Mouse (Mus musculus): ENCODE data around the gene Gm9837.

The Gm9837 gene

DNA sequence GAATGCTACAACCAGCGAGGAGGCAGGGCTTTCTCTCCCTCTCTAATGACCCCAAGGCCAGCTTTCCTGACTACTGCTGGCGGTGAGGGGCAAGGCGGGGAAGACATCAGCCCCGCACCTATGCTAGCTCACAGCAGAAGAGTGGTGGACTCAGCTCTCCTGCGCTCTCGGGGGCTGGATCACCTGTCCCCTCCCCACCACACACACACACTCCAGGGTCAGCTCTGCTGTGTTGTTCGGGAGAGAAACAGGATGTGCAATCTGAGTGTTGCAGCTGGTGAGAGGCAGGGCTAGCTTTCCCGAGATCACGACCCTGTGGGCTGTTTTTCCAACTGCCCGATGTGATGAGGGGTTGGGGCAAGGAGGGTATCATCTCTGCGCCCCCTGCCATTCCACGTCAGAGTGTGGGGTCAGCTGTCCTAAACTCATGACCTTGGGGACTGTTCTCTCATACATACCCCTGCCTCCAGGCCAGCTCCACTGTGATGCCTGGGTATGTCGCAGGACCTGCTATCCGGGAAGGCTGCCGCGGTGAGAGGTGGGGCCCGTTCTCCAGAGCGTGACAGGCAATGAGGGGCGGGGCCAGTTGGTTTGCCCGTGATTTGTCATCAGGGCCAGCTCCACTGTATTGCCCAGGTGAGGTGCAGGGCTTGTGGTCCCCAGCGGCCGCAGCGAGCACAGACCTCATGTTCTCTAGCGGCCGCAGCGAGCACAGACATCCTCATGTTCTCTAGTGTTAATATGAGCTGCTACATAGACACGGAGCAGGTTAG is 16.7 kb upstream of the Gm9837 start:
- no peak for DNase-seq (ENCODE audit: low spot score)

DNA sequence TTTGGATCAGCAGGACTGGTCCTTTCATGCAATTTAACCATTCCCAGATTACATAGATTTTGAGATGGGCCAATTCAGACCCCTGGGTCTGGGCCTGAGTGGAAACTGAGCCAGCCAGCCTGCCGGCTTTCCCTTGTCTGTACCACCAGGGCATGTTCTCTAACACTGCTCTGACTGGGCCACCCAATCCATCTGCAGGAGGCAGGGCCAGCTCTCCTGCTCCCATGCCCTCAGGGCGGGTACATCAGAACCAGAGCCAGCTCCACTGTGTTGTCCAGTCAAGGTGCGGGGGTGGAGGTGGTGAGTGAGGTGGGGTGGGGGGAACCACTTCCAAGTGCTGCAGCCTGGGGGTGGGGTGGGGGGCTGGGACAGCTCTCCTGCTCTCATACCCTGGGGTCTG is 16.1 kb upstream of the Gm9837 start:
- DNase-seq (ENCODE audit: low spot score) = no peak

DNA sequence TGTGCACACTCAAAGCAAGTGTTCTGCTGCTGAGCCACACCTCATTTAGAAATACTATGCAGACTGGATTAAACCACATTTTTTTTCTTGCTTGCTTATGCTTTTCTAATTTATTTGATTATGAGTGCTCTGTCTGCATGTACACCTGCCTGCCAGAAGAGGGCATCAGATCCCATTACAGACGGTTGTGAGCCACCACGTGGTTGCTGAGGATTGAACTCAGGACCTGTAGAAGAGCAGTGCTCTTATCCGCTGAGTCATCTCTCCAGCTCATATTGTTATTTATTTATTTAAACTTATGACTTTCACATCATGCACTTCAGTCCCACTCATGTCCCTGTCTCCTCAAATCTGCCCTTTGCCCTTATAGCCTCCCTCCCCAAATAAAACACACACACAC is 15.4 kb upstream of the Gm9837 start:
- no peak for DNase-seq (ENCODE audit: low spot score)

DNA sequence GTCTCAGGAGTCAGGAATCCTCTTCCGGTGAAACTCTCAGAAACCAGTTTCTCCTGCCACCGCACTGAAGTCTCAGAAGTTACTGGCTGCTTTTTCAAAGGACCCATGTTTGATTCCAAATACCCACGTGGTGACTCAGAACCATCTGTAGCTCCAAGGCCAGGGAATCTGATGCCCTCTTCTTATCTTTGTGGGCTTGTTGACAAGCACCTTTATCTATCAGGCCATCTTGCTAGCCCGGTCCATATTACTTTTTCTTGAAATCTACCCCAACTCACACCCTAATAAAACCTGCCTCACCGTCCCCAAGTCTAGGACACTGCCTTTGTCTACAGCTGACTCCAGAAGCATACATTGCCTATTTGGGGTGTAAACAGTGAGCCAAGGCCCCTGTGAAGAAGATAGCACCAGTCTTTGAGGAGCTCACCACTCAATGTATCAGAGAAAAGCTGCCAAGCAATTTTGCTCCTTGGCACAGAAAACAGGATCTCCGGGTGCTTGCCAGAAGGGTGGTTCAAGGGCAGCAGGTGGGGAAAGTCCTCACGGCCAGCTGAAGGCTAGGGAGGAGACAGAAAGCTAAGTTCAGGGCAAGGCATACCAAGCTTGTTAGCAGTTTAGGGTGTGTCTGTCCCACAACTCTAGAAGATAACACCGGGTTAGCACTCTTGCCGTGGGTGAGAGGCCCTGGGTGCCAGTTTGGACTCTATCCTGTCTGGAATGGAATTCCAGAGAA is 13.0 kb upstream of the Gm9837 start:
- DNase-seq (ENCODE audit: low spot score) = no peak

DNA sequence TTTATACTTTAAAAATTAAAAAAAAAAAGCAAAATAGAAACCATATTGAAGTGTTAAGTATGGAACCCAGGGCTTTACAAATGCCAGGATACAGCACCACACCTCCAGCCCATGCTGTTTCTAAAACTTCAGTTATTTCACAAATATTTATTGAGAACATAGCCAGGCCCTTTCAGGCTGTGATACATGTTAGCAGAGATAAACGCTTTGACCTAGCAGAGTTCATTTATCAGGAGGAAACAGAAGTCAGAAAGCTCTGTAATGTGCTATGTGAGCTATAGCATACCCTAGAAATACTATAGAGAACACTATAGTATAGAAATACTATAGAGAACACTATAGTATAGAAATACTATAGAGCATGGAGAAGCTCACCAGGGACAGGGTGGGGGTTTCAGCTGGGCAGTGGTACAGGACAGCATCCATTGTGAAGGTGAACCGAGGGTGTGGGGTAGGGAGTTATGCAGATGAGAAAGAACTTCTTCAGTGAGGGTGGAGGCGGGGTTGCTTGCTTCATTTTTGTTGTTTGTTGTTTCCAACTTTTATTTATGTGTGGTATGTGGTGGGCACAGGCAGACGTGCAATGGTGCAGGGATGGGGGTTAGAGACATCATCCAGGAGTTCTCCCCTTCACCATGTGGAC is 10.9 kb upstream of the Gm9837 start:
- no peak for DNase-seq (ENCODE audit: low spot score)

DNA sequence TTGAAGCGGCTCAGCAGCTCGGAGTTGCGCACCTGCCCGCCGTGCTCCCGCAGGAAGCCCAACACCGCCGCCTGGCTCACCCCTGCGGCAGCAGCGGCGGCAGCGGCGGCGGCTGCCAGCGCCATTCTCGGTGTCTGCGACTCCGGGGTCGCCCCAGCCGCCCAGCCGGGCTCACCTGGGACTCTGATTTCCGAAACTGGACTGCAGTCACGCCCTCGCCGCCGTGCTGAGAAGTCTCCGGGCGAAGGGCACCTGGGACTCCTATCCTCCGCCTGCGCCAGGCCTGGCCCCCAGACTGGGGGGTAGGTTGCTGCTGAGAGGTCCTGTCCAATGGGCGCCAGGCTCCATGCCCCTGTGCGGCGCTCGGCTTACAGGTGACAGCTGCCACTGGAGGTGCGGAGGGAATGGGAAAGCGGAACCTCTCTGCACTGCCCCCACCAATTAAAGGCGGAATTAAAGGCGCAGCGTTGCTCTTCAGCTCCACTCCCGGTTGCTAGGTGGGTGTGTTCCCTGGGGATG is 9.6 kb upstream of the Gm9837 start, which contains the start of the genes Gm9945 and Sowaha:
Gene Gm9945, plus strand, starts transcription at position 384 of the 519 bp plus-strand sequence.
Gene Sowaha, minus strand, starts transcription at position 492 of the 519 bp plus-strand sequence.
- no peak for DNase-seq (ENCODE audit: low spot score)

DNA sequence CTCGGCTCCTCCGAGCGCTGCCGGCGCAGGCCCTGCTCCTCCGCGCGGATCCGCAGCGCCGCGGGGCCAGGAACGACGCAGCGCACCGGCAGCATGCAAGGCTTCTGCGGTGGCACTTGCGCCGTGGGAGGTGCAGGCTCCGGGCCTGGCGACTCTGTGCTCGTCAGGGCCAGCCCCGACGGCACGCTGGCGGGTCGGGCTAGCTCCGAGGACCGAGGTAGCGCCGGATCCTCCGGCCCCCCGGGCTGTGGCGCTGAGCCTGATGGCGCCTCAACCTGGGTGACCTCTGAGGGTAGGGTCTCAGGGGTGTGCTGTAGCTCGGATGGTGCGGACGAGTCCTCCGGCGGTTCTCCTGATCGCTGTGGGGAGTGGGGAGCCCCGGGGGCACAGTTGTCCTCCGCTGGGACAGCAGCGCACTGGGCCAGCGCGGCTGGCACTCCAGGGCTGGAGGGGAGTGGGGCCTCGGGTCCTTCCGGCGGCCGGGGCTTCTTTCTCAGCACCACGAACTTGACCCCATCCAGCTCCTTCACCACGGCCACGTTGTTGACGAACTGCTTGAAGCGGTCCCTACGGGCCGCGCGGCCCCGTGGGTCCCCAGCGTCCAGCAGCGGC is 9.0 kb upstream of the Gm9837 start:
- DNase-seq (ENCODE audit: low spot score) = no peak

DNA sequence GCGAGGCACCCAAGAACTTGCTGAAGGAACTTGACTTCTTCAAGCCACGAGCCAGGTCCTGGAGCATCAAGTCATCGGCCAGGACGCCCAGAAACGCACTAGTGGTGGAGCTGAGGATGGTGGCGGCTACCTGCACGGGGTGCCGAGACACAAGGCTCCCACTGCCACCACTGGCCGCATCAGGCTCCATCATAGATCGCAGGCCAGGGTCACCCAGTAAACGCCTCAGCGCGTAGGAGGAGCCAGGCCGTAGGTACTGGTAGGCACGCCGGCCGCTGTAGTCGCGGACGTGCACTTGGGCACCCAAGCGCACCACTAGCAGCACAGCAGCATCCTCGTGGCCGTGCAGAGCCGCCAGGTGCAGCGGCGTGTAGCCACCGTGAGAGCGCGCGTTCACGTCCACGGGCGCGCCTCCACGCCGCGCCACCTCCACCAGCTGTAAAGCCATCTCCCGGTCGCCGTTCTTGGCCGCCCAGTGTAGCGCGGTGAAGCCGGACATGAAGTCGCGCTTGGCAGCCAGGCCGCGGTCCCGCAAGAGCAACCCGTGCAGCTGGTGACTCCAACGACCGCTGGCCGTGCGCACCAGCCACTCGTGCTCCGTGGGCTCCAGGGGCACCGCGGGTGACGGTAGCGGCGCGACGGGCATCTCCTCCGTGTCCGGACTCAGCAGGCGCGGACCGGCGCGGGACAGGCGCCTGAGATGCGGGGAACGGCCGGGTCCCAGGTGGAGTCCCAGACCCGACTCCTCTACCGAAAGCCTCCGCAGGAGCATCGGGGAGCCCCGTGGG is 8.3 kb upstream of the Gm9837 start:
- DNase-seq (ENCODE audit: low spot score) = no peak

DNA sequence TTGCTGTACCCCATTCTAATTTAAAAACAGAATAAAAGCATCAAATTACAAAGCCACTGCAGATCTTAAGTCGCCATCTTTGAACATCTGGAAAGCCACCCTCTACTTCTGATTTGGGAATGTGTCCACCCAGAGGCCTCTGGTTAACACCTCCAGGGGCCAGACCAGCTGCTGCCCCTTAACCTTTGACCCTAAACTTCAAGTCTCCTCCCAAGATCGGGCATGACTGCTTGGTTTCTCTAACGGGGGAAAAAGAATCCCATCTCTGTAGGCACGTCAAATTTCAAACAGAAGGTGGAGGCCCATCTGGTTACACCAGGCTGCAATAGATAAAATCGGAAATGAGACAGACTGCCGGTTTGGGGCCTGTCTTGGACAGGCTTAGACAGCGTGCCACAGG is 7.6 kb upstream of the Gm9837 start:
- DNase-seq (ENCODE audit: low spot score) = no peak

DNA sequence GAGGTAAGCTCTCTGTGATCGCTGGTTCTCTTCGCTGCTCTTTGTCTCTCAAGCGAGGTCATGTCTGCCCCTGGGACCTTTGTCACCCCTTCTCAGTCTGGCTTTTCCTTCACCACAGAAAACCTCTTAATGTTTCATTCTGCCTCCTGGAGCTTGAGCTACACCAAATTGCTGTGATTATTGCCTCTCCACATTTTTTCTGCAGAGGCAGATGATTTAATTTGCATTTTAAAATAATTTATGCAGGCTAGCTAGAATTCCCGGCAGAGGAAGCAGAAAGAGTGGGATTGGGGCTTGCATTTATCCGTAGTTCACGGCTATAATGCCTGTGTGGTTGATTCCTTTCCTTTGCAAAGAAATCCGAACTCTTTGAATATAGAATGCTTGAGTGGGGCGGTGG is 5.3 kb upstream of the Gm9837 start:
- DNase-seq (ENCODE audit: low spot score) = no peak

DNA sequence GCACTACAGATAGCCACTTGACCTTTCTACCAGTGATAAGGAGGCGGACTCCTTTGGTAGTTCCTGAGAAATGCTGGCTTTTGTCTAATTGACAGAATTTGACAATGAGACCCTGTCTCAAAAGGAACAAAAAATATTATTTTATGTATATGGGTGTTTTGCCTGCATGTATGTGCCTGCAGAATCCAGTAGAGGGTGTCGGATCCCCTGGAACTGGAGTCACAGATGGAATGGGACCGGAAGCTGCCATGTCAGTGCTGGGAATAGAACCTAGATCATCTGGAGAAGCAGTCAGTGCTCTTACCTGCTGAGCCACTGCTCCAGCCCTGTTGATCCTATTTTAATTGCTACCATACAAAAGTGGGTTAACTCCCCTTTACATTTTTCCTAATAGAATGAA is 2.4 kb upstream of the Gm9837 start:
- no peak for DNase-seq (ENCODE audit: low spot score)

DNA sequence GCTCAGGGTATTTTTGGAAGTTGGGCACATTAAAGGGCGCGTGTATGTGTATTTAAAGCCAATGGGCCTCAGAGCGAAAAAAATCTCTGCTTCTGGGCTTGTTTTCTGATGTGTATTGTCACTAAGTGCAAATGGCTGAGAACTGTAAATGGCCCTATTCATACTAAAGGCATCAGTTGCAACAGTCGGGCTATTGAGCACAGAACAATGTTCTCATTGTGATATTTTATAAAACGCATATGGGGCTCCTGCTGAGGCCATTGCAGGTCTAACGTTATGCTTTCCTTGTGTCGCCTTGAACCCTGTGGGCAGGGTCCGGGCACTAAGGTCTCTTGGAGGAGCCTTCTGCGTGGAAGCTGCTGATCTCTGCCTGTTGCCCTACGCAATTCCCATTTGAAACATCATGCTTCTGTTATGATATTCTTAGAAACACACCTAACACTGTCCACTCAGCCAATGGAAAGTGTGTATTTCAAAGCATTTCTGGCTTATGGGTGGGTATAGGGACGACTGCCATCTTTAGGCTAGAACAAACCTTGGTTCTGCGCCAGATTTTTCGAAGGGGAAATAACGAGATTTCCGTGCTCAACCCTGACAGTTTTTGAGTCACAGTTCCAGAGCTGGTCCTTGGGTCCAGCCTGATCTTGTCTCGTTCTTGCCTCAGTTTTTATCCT is 848 bp downstream of the Gm9837 start:
- DNase-seq (ENCODE audit: low spot score) = peak; percentile 71

DNA sequence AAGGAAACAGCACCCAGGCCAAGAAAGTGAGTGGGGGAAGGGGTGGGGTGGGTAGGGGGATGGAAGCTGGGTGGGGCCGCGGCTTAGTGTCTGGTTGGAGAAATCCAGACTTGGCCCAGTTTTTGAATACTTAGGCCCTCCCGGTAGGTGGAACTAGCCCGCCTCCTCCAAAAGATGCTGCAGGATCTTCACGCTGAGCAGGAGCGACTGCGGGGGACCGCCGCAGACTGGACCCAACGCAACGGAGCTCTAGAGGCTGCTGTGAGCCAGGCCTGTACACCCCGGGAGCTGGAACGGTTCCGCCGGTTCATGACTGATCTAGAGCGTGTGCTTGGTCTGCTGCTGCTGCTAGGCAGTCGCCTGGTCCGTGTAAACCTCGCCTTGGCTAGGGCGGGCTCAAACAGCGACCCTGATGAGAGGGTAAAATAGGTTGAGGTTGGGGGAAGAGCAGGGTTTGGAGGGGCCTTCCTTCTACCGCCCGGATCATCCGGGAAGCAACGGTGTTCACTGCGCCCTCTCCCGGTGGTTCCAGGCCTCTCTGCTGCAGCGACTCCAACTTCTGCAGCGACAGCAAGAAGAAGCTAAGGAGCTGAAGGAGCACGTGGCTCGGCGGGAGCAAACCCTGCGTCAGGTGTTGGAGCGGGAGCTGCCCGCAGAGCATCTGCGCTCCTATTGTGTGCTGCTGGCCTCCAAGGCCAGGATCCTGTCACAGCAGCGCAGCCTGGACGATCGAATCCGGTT is 3.9 kb downstream of the Gm9837 start:
- DNase-seq (ENCODE audit: low spot score) = no peak

DNA sequence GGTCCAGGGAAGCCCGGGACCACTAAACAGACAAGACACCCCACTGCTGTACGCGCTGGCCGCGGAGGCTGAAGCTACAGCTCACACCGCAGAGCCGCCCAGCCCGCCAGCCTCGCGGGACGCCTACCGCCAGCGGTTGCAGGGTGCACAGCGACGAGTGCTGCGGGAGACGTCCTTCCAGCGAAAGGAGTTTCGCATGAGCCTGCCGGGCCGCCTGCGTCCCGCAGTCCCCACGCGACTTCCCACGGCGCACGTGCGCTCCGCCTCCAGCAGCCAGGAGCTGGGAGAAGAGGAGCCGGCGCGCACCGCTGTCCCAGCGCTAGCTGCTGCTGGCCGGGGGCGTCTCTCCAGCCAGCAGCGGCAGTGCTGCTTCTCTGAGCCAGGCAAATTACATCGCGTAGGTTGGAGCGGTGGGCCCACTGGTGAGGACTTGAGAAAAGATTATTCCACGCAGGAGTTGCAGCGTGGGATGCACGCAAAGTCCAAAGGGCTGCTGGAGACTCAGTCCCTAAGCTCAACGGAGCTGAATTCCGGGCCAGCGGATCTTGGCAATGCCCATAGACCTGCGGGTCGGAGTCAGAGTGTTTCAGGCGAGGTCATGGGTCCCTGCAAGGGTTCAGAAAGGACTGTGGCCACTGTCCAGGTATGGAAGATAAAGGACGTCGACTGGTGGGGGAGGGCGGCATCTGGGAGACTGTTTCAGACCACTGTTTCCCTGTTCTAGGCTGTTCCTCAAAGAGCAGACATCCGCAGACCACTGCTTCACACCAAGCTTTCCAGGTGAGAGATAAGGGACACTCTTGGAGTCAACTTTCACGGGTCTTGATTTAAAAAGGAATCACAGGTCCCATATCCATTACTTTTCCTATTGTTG is 6.5 kb downstream of the Gm9837 start:
- no peak for DNase-seq (ENCODE audit: low spot score)

DNA sequence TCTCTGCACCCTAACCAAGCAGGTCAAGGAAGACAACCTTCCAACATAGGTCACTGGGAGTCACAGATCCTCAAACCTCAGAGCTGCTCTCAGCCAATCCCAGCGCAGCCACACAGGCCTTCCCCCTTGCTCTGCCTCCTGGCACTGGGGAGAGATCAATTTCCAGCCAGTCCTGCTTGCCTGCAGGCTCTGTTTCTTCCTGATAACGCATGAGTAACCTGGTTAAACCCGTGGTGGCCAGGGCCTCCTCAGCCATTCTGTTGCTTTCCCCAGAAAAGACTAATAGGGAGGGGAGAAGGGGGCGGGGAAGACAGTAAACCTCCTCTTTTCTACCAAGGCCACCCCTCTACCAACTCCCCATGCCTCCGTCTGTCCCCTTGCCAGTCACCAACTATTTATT is 8.6 kb downstream of the Gm9837 start:
- no peak for DNase-seq (ENCODE audit: low spot score)

DNA sequence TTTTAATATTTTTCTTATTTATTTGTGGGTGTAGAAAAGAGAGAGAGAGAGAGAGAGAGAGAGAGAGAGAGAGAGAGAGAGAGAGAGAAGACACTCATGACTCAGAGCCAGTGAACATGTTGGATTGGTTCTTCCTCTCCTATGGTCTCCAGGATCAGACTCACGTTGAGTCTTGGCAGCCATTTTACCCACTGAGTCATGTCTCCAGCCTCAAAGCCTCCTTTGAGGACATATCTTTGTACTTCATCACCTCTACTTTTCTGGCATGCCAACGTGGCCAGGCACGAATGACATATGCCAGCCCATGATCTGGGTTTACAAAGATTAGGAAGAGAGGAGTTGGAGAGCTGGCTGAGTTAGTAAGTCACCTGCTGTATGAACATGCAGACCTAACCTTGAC is 10.1 kb downstream of the Gm9837 start:
- no peak for DNase-seq (ENCODE audit: low spot score)

DNA sequence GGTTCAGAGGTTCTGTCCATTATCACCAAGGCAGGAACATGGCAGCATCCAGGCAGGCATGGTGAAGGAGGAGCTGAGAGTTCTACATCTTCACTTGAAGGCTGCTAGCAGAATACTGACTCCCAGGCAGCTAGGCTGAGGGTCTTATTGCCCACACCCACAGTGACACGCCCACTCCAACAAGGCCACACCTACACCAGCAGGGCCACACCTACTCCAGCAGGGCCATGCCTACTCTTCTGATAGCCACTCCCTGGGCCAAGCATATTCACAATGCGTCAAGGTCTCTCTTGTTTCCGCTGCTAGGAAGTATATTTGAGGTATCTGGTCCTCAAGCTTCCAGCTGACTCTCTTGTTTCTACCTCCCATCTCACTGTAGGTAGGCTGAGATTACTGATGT is 11.3 kb downstream of the Gm9837 start:
- no peak for DNase-seq (ENCODE audit: low spot score)

DNA sequence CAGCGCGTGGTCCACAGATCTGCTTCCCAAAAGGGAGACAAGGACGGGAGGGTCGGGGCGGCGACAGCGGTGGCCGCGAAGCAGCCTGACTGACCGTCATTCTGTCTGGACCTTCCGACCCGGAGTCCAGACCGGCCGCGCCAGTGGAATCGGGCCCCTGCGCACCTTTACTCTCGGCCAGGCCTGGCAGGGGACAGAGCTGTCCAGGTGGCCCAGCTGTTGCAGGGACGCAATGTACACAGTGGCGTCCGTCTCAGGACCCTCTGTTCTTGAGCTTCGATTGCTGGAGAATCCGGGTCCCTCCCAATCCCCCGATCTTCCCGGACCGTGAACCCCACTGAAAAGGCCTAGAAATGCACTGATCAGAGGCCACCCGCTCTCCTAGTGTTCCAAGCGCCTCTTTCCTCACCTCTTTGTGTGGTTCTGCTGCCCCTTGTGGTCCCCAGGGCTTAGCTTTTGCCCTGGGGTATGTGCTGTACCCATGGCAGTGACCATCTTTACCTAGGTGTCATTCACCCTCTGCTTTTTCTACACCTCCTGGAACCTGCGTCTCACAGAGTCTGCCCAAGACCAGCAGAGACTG is 12.8 kb downstream of the Gm9837 start:
- no peak for DNase-seq (ENCODE audit: low spot score)
